Mouse (Mus musculus) heart, adult 2 months (tissue): ENCODE results near the gene Gabrp. TPM values are rescaled to one million over a fixed set of nuclear protein-coding genes. Genes with fewer than 3 reads are reported as not detected.

Source experiments
- DNase-seq, 2 experiments: peaks; one replicate each; pipeline ENCODE4 v3.0.0; 2021
- H3K27ac ChIP-seq: fragments of 200-600 bp; 2 replicates; pipeline ENCODE4 v1.8.1; 2022
- H3K27me3 ChIP-seq: fragments of 200-500 bp; 2 replicates; pipeline ENCODE4 v1.6.1; 2012; ENCODE audit warnings: mild to moderate bottlenecking, low read length, inconsistent platforms, mixed read lengths; ENCODE audit not compliant: control insufficient read depth, insufficient read depth
- H3K36me3 ChIP-seq: fragments of 200-500 bp; 2 replicates; pipeline ENCODE4 v1.6.1; 2012; ENCODE audit warnings: low read length, inconsistent platforms; ENCODE audit not compliant: control insufficient read depth, insufficient read depth
- H3K4me1 ChIP-seq: fragments of 200-500 bp; 2 replicates; pipeline ENCODE4 v1.6.1; 2011; ENCODE audit warnings: low read length; ENCODE audit not compliant: control insufficient read depth, insufficient read depth
- H3K4me3 ChIP-seq: fragments of 200-600 bp; 2 replicates; pipeline ENCODE4 v1.8.1; 2022
- H3K79me2 ChIP-seq: fragments of 200-500 bp; replicated peaks from 2 replicates; pipeline ENCODE4 v1.6.1; 2012; ENCODE audit warnings: mild to moderate bottlenecking, inconsistent platforms, low read length, moderate library complexity, mixed read lengths; ENCODE audit not compliant: control insufficient read depth, insufficient read depth
- H3K9ac ChIP-seq: fragments of 200-500 bp; 2 replicates; pipeline ENCODE4 v1.6.1; 2012; ENCODE audit warnings: low read depth, mild to moderate bottlenecking, control low read depth, inconsistent platforms, low read length, mixed read lengths
- CTCF ChIP-seq: fragments of 200-600 bp; IDR thresholded peaks from 2 replicates; pipeline ENCODE4 v1.8.1; 2022; ENCODE audit warnings: antibody characterized with exemption, mild to moderate bottlenecking, moderate library complexity
- EP300 ChIP-seq: fragments of 200-500 bp; IDR thresholded peaks from 2 replicates; pipeline ENCODE4 v1.6.1; 2011; ENCODE audit warnings: low read depth, low read length, control low read depth; ENCODE audit not compliant: insufficient read depth
- POLR2A ChIP-seq: fragments of 200-500 bp; IDR thresholded peaks from 2 replicates; pipeline ENCODE4 v1.6.1; 2011; ENCODE audit warnings: mild to moderate bottlenecking, low read depth, low read length, control low read depth; ENCODE audit not compliant: insufficient read depth
- WGBS: fragments of 180-500 bp; shearing (Covaris S2); methylation state at CpG from one replicate; pipeline ENCODE4 v1.1.7; 2018; 5-methylcytosine and 5-hydroxymethylcytosine counted together
- intact Hi-C: fragments of 180-260 bp; cut with DNase I; formaldehyde crosslinking; loops from one replicate; pipeline ENCODE4 v1.15.1; 2025
- polyA plus RNA-seq: library from polyadenylated mRNA; depleted of rRNA; stranded (reverse); fragments of >200 nt; gene quantifications from 2 replicates; pipeline ENCODE4 v1.2.3, GENCODE M21; 2012
- total RNA-seq, 2 experiments: library from RNA; stranded (reverse); gene quantifications; 2 replicates each; pipeline ENCODE4 v1.2.3; 2021

Gene Gabrp
- total and polyA plus RNA-seq, 3 experiments = 2.6 TPM; not detected in 2

DNA sequence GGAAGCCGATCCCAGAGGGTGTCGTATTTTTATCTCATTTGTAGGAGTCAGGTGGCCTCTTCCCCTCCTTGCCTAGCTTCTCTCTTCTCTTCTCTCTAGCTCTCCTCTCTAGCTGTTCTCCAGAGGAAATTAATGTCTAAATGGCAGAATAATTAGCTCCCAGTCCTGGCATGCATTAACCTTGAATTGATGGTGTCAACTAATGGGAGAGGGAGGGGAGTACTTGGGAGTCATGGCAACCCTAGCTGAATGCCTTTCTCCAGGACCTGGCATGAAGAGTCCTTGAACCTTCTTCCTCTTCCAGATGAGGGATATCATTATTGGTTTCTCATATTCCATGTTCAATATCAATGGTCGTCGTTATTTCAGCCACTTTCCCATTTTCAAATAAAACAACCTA is 17.9 kb upstream of the Gabrp start:
- H3K79me2 ChIP-seq = no peaks in the 10 kb centered on the region
- H3K27me3 ChIP-seq = no peaks in the 10 kb centered on the region
- H3K9ac ChIP-seq = no peak overlapping the region
- no peaks in the 10 kb centered on the region for H3K36me3 ChIP-seq
- no peak overlapping the region for H3K4me3 ChIP-seq
- TF ChIP-seq POLR2A (no peak), EP300 (no peak), CTCF (no peak)
- intact Hi-C loops = no loop called here
- no peak overlapping the region for H3K27ac ChIP-seq
- no peak for DNase-seq
- WGBS = 70% methylated on average over 4 of the region's 4 CpGs
- H3K4me1 ChIP-seq = no peaks in the 10 kb centered on the region

DNA sequence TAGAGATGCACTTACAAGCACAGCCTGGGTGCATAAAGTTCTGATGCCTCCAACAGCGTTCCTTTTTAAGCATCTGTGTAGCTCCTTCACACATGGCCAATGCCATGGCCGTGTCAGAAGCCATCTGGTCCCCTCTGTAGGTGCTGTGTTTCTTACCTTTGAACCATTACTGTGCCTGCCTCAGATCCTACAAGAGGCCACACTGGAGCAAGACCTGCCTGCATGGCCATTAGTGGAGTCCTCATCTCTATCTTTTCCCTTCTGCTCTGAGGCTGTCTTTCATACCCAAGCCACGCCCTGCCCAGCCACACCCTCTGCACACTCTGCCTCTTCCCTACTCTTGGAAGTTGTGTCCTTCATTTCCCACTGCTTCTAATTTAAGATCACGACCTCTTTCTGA is 14.1 kb upstream of the Gabrp start:
- DNase-seq = no peak
- no peaks in the 10 kb centered on the region for H3K36me3 ChIP-seq
- no peak overlapping the region for H3K9ac ChIP-seq
- H3K4me1 ChIP-seq = no peaks in the 10 kb centered on the region
- H3K27me3 ChIP-seq = no peaks in the 10 kb centered on the region
- no peaks in the 10 kb centered on the region for H3K79me2 ChIP-seq
- intact Hi-C loops = no loop called here
- H3K4me3 ChIP-seq = no peak overlapping the region
- WGBS = 72% methylated on average over 4 of the region's 4 CpGs
- H3K27ac ChIP-seq = no peak overlapping the region
- TF ChIP-seq CTCF (no peak), POLR2A (no peak), EP300 (no peak)

DNA sequence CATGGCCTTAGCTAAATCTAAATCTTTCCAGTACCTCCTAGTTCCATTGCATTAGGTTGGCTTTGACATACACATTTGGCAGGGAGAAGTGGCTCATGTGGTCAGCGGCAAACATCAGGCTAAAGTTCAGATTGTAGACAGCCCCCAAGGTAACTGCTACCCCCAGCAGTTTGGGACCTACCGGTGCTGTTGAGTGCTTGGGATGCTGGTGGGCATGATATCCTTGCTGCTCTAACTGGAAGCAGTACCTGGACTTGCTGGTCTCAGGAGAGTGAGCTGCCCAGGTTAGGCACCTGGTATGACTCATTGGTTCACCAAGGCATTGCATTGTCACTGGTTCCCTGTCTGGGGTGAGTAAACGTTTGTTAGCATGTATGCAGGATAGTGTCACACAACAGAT is 12.0 kb upstream of the Gabrp start:
- TF ChIP-seq POLR2A = no peak
- no peak for TF ChIP-seq EP300
- TF ChIP-seq CTCF = no peak
- no peak for DNase-seq
- intact Hi-C loops = no loop called here
- Histone ChIP-seq H3K27me3 (no peaks in the 10 kb centered on the region), H3K79me2 (no peaks in the 10 kb centered on the region), H3K9ac (no peak overlapping the region), H3K36me3 (no peaks in the 10 kb centered on the region), H3K27ac (no peak overlapping the region), H3K4me3 (no peak overlapping the region), H3K4me1 (no peaks in the 10 kb centered on the region)
- WGBS = 76% methylated on average over 3 of the region's 3 CpGs

DNA sequence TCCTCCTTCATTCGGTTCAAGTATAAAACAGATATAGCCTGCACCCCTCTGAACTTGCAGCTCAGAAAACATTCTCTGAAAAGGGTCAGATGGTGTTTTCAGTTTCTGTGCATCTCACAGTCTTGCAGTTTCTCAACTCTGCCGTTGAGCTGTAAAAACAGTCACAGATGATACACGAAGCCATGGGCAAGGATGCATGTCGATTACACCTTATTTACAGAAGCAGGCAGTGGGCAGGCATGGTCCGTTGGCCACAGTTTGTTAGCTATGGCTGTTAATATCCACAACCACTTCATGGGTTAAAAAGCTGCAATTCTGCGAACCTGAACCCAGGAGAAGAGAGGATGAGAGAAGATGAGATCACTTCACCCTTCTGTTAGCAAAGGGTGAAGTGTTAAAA is 7.9 kb upstream of the Gabrp start:
- Histone ChIP-seq H3K4me1 (no peaks in the 10 kb centered on the region), H3K79me2 (no peaks in the 10 kb centered on the region), H3K9ac (no peak overlapping the region), H3K36me3 (no peaks in the 10 kb centered on the region), H3K4me3 (no peak overlapping the region), H3K27me3 (no peaks in the 10 kb centered on the region; the same call in 1 of the 2 replicates), H3K27ac (no peak overlapping the region)
- TF ChIP-seq EP300 = no peak
- TF ChIP-seq CTCF = no peak
- no peak for TF ChIP-seq POLR2A
- intact Hi-C loops = no loop called here
- no peak for DNase-seq
- WGBS = 70% methylated on average over 6 of the region's 6 CpGs

DNA sequence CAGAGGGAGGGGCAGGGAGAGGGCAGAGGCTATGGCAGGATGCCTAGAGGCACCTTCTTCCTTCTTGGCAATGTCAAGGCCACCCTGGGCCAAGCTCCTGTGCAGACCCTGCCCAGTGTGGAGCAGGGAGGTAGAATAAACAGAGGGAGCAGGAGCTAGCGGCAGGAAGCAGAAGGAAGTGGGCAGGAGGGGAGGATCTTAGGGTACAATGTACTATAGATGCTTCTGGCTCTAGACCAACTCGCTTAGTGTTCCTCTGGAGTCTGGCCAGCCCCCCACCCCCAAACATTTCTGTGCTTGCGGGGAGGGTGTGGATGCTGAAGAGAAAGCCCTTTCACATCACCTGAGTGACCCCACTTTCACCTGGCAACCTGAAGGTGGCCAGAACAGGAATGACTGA is 862 bp upstream of the Gabrp start:
- no peak for DNase-seq
- no peaks in the 10 kb centered on the region for H3K36me3 ChIP-seq
- 26% methylated on average over 3 of the region's 3 CpGs for WGBS
- no peak overlapping the region for H3K4me3 ChIP-seq
- H3K79me2 ChIP-seq = no peaks in the 10 kb centered on the region
- H3K9ac ChIP-seq = no peak overlapping the region
- no peaks in the 10 kb centered on the region for H3K4me1 ChIP-seq
- no peak overlapping the region for H3K27ac ChIP-seq
- TF ChIP-seq EP300 (no peak), POLR2A (no peak)
- intact Hi-C loops = no loop called here
- no peaks in the 10 kb centered on the region; the same call in 1 of the 2 replicates for H3K27me3 ChIP-seq

DNA sequence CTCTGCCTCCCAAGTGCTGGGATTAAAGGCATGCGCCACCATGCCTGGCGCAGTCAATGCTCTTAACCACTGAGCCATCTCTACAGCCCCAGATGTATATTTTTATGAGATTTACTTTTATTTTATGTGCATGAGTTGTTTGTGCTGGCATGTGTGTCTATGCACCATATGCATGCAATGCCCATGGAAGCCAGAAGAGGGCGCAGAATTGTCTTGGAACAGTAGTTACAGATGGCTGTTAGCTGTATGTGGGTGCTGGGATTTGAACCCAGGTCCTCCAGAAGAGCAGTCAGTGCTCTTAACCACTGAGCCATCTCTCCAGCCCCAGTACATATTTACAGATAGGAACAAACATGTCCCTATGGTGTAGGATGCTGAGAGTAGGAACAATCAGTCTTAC is 3.8 kb downstream of the Gabrp start:
- 72% methylated on average over 3 of the region's 3 CpGs for WGBS
- intact Hi-C loops = no loop called here
- TF ChIP-seq CTCF (peak; percentile 15; the same call in 1 of the 2 replicates), POLR2A (no peak)

DNA sequence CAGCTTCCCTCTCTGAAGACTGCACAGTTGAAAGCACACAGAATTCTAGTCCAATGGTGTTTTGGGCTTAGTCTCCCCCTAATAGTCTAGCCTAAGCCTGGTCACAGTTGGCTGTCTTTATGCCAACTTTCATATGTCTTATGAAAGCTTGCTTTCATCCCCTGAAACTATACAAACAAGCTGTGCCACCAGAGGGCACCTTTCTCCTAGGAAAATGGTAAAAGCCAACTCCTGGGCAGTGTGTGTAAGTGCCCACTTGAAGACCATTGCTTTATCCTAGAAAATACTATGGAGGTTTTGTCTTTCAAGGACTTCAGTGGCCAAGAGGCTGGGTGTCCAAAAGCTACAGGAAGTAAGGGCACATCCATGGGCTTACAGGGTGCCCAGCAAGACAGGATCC is 8.3 kb downstream of the Gabrp start:
- Histone ChIP-seq H3K79me2 (no peaks in the 10 kb centered on the region), H3K36me3 (no peaks in the 10 kb centered on the region), H3K4me1 (no peaks in the 10 kb centered on the region), H3K4me3 (no peak overlapping the region), H3K9ac (no peak overlapping the region), H3K27me3 (no peaks in the 10 kb centered on the region), H3K27ac (no peak overlapping the region)
- DNase-seq = no peak
- intact Hi-C loops = no loop called here
- TF ChIP-seq CTCF = no peak
- TF ChIP-seq POLR2A = no peak
- TF ChIP-seq EP300 = no peak

More for the DNA sequence above, 3.8 kb downstream of the Gabrp start:
- Histone ChIP-seq H3K27me3 (no peaks in the 10 kb centered on the region), H3K9ac (no peak overlapping the region), H3K27ac (no peak overlapping the region), H3K79me2 (no peaks in the 10 kb centered on the region), H3K4me3 (no peak overlapping the region), H3K36me3 (no peaks in the 10 kb centered on the region), H3K4me1 (no peaks in the 10 kb centered on the region)
- no peak for DNase-seq
